Mouse (Mus musculus) hindbrain, embryonic 11.5 days (tissue): ENCODE data around the gene Dusp1. TPM values are rescaled to one million over a fixed set of nuclear protein-coding genes. Genes with fewer than 3 reads are reported as not detected.

Experiments
- ATAC-seq: fragments of 200-750 bp; cut with Nextera tagmentation; 2 replicates; pipeline ENCODE4 v1.8.0; 2017; ENCODE audit warnings: mild to moderate bottlenecking, moderate TSS enrichment, moderate library complexity; ENCODE audit not compliant: low FRiP score
- DNase-seq: peaks from one replicate; pipeline ENCODE4 v3.0.0-alpha.2; 2015; ENCODE audit warnings: low spot score
- H3K27ac ChIP-seq: fragments of 300-500 bp; sonication (generic); 2 replicates; pipeline ENCODE4 v1.5.1; 2014; ENCODE audit warnings: mild to moderate bottlenecking, low read depth, low read length
- H3K27me3 ChIP-seq: fragments of 300-500 bp; sonication (generic); 2 replicates; pipeline ENCODE4 v1.6.1; 2014; ENCODE audit warnings: mild to moderate bottlenecking, low read length, moderate library complexity, mixed read lengths; ENCODE audit not compliant: control insufficient read depth, insufficient read depth
- H3K36me3 ChIP-seq: fragments of 300-500 bp; sonication (generic); 2 replicates; pipeline ENCODE4 v1.6.1; 2014; ENCODE audit warnings: mild to moderate bottlenecking, low read length, moderate library complexity, mixed read lengths; ENCODE audit not compliant: control insufficient read depth, insufficient read depth
- H3K4me1 ChIP-seq: fragments of 300-500 bp; sonication (generic); replicated peaks from 2 replicates; pipeline ENCODE4 v1.6.1; 2014; ENCODE audit warnings: low read length, mixed read lengths; ENCODE audit not compliant: control insufficient read depth, insufficient read depth
- H3K4me2 ChIP-seq: fragments of 300-500 bp; sonication (generic); replicated peaks from 2 replicates; pipeline ENCODE4 v1.6.1; 2014; ENCODE audit warnings: mild to moderate bottlenecking, low read depth, low read length
- H3K4me3 ChIP-seq: fragments of 300-500 bp; sonication (generic); 2 replicates; pipeline ENCODE4 v1.5.1; 2014; ENCODE audit warnings: low read depth, low read length
- H3K9ac ChIP-seq: fragments of 300-500 bp; sonication (generic); 2 replicates; pipeline ENCODE4 v1.6.1; 2014; ENCODE audit warnings: low read depth, low read length
- H3K9me3 ChIP-seq: fragments of 300-500 bp; sonication (generic); 2 replicates; pipeline ENCODE4 v1.6.1; 2016; ENCODE audit warnings: low read length; ENCODE audit not compliant: control insufficient read depth
- WGBS: fragments of 180-500 bp; shearing (Covaris S2); extraction: QIAGEN DNeasy Blood & Tissue Kit; methylation state at CpG from one replicate; pipeline ENCODE4 v1.1.7; 2014; 5-methylcytosine and 5-hydroxymethylcytosine counted together
- polyA plus RNA-seq: library from polyadenylated mRNA; unstranded; fragments of >200 nt; fragmentation: Nextera tagmentation; extraction: Ambion mirVana; gene quantifications from 2 replicates; pipeline ENCODE4 v1.2.1, GENCODE M21; 2014

The Dusp1 gene
- polyA plus RNA-seq = 34.9 and 39.0 TPM in 2 replicates

DNA sequence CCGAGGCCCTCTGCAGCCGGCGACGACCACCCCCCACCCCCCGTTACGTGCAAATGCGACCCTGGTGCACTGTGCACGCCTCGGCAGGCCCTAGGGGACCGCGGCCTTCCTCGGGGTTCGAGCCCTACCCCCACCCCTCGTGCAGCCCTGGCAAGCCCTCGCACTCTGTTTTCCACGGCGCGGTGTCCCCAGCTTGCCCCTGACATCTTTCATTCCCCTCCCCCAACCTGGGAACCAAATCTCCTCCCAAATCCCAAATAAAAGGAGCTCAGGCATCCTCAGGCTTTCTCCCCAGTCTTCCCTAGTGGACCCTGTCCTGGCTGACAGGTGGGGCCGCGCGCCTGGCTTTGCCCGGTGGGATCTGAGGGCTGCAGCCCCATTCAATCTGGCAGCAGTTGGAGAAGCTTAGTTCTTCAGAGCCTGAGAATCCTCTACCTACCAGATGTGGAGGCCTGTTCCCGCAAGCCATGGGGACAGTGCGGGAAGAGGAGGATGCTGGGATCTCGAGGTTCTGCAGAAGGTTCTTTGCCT lies at the start of gene Dusp1:
Gene Dusp1, minus strand, starts transcription at position 478 of the 531 bp plus-strand sequence.
- Histone ChIP-seq H3K36me3 (0 out of 2 replicates have a peak, but pooled peaks cover 2% of the 10 kb centered on the region), H3K9me3 (no peaks in the 10 kb centered on the region), H3K27ac (peak within 1 kb of the TSS; percentile 70), H3K4me3 (peak within 1 kb of the TSS; percentile 71), H3K27me3 (no peaks in the 10 kb centered on the region), H3K9ac (peak within 1 kb of the TSS; percentile 90), H3K4me1 (peaks cover 16% of the 10 kb centered on the region), H3K4me2 (peak within 1 kb of the TSS; percentile 95)
- DNase-seq (no peak), ATAC-seq (peak; percentile 91)
- 1% methylated on average over 24 of the region's 25 CpGs for WGBS

- Histone ChIP-seq H3K36me3 (peaks cover 2% of the 10 kb centered on the region; the same call in 1 of the 2 replicates), H3K4me1 (no peaks in the 10 kb centered on the region), H3K9ac (no peak overlapping the region), H3K9me3 (no peaks in the 10 kb centered on the region), H3K4me2 (no peak overlapping the region), H3K4me3 (no peak overlapping the region), H3K27me3 (no peaks in the 10 kb centered on the region), H3K27ac (no peak overlapping the region)
- WGBS = 91% methylated on average over 7 of the region's 7 CpGs
- DNase-seq (no peak), ATAC-seq (no peak)
Observed at GRCm38 (mm10) chr17:26611328-26611727, 49.4 kb upstream of the Dusp1 start.

DNA sequence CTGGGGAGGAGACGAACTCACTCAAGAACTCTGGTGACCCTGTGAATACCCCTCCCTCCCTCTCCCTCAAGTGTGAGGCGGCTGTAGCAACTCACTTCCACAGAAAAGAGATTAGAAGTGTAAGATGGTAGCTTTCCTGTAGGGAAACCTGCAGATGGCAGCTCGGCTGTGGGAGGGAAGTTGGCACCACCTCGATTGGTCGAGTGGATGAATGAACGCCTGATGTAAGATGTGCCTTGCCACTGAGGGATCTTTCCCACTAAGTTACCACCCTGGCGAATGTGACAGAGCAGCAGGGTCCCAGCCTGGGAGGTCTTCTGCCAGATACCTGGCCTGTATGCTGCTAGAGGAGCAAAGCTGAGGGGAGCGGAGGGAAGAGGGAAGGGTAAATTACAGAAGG lies 47.9 kb upstream of the Dusp1 start:
- 82% methylated on average over 8 of the region's 8 CpGs for WGBS
- peaks cover 2% of the 10 kb centered on the region; the same call in 1 of the 2 replicates for H3K36me3 ChIP-seq
- H3K9ac ChIP-seq = no peak overlapping the region

DNA sequence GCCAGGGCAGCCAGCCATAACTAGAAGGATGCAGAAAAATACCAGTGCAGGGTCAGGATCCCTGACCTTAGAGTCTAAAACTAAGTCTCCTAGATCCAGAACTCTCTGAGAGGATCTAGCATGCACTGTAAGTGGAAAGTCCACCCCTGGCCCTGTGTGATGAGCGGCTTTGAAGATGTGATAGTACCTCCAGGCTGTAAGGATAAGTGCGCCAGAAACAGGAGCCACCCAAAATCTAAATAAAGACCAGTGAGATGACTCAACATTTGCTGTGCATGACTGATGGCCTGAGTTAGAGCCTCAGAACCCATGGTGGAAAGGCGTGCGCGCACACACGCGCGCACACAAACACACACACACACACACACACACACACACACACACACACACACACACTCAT lies 46.9 kb upstream of the Dusp1 start:
- H3K9ac ChIP-seq = no peak overlapping the region
- no peak overlapping the region for H3K27ac ChIP-seq
- H3K4me3 ChIP-seq = no peak overlapping the region
- no peaks in the 10 kb centered on the region for H3K9me3 ChIP-seq
- no peak for DNase-seq
- no peak overlapping the region for H3K4me2 ChIP-seq
- ATAC-seq = no peak
- no peaks in the 10 kb centered on the region for H3K27me3 ChIP-seq
- peaks cover 2% of the 10 kb centered on the region; the same call in 1 of the 2 replicates for H3K36me3 ChIP-seq
- WGBS = 96% methylated on average over 8 of the region's 8 CpGs
- H3K4me1 ChIP-seq = no peaks in the 10 kb centered on the region

More for the DNA sequence above, 47.9 kb upstream of the Dusp1 start:
- H3K9me3 ChIP-seq = no peaks in the 10 kb centered on the region
- DNase-seq = no peak
- no peaks in the 10 kb centered on the region for H3K4me1 ChIP-seq
- H3K27me3 ChIP-seq = no peaks in the 10 kb centered on the region
- no peak overlapping the region for H3K4me3 ChIP-seq
- no peak overlapping the region for H3K27ac ChIP-seq
- H3K4me2 ChIP-seq = no peak overlapping the region
- no peak for ATAC-seq

GRCm38 (mm10) chr17:26608348-26608747 lies 46.4 kb upstream of the Dusp1 start:
- H3K27ac ChIP-seq = no peak overlapping the region
- H3K36me3 ChIP-seq = peaks cover 2% of the 10 kb centered on the region; the same call in 1 of the 2 replicates
- H3K9ac ChIP-seq = no peak overlapping the region
- H3K27me3 ChIP-seq = no peaks in the 10 kb centered on the region
- no peaks in the 10 kb centered on the region for H3K4me1 ChIP-seq
- no peaks in the 10 kb centered on the region for H3K9me3 ChIP-seq
- 96% methylated on average over 3 of the region's 3 CpGs for WGBS
- H3K4me3 ChIP-seq = no peak overlapping the region
- no peak overlapping the region for H3K4me2 ChIP-seq
- DNase-seq = no peak
- ATAC-seq = no peak

DNA sequence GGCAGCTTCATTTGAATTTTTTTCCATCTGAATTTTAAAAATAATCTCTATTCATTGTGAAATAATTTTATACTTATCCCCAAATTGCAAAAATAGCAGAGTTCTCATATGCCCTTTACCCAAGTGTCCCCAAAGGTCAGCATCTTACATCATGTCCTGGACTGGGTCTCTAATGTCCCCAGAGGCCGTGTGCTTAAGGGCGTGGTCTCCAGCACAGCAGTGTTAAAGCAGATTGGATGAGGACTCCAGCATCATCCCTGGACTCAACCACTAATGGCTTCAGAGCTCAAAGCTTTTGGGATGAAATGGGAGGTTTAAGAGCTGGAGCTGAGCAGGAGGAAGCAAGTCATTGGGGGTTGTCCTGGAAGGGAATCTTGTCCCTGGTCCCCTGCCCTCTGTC lies 44.6 kb upstream of the Dusp1 start:
- no peak for ATAC-seq
- Histone ChIP-seq H3K4me1 (no peaks in the 10 kb centered on the region; the same call in 1 of the 2 replicates), H3K9ac (no peak overlapping the region), H3K27ac (no peak overlapping the region), H3K4me3 (no peak overlapping the region), H3K27me3 (no peaks in the 10 kb centered on the region), H3K36me3 (0 out of 2 replicates have a peak, but pooled peaks cover 2% of the 10 kb centered on the region), H3K9me3 (no peaks in the 10 kb centered on the region), H3K4me2 (no peak overlapping the region)
- no peak for DNase-seq
- 88% methylated on average over 2 of the region's 2 CpGs for WGBS

GRCm38 (mm10) chr17:26605636-26606035 lies 43.7 kb upstream of the Dusp1 start:
- WGBS = 92% methylated on average over 4 of the region's 4 CpGs

GRCm38 (mm10) chr17:26603311-26603710 lies 41.4 kb upstream of the Dusp1 start:
- no peaks in the 10 kb centered on the region for H3K27me3 ChIP-seq
- DNase-seq = no peak
- H3K36me3 ChIP-seq = no peaks in the 10 kb centered on the region
- no peaks in the 10 kb centered on the region for H3K9me3 ChIP-seq
- H3K27ac ChIP-seq = no peak overlapping the region
- no peak overlapping the region for H3K9ac ChIP-seq
- ATAC-seq = no peak
- no peaks in the 10 kb centered on the region; the same call in 1 of the 2 replicates for H3K4me1 ChIP-seq
- 91% methylated on average over 8 of the region's 8 CpGs for WGBS
- H3K4me2 ChIP-seq = no peak overlapping the region
- no peak overlapping the region for H3K4me3 ChIP-seq

More at GRCm38 (mm10) chr17:26605636-26606035, 43.7 kb upstream of the Dusp1 start:
- Histone ChIP-seq H3K27me3 (no peaks in the 10 kb centered on the region), H3K4me3 (no peak overlapping the region), H3K36me3 (0 out of 2 replicates have a peak, but pooled peaks cover 2% of the 10 kb centered on the region), H3K9ac (no peak overlapping the region), H3K9me3 (no peaks in the 10 kb centered on the region), H3K4me1 (no peaks in the 10 kb centered on the region; the same call in 1 of the 2 replicates), H3K27ac (no peak overlapping the region), H3K4me2 (no peak overlapping the region)
- DNase-seq = no peak
- no peak for ATAC-seq

DNA sequence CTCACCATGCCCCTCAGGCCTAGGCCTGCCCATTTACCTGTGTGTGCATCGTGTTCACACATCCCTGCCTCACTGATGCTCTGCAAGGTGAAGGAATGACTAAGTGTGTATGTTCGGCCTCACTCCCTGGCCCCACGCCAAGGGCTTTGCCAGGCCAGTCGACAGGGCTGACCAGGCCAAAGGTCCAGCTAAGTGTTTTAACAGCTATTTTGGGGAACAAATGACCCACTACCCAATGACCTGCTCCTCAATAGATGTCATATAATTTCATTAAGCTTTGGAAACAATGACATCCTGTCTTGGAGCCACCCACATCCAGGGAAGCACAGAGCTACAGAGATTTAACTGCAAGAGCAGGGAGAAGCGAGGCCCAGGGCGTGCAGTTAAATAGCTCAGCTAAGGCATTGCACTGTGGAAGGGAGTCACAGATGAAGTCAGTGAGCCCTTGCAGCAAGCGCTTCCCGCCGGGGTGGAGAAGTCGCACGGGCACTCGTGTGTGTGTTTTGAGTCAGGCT lies 40.5 kb upstream of the Dusp1 start:
- no peaks in the 10 kb centered on the region for H3K27me3 ChIP-seq
- H3K36me3 ChIP-seq = no peaks in the 10 kb centered on the region
- H3K4me3 ChIP-seq = no peak overlapping the region
- WGBS = 79% methylated on average over 12 of the region's 12 CpGs
- no peaks in the 10 kb centered on the region for H3K9me3 ChIP-seq
- H3K4me1 ChIP-seq = no peaks in the 10 kb centered on the region; the same call in 1 of the 2 replicates
- no peak for ATAC-seq
- no peak overlapping the region for H3K9ac ChIP-seq
- DNase-seq = no peak
- no peak overlapping the region for H3K27ac ChIP-seq
- H3K4me2 ChIP-seq = no peak overlapping the region
